Mouse (Mus musculus) intestine, postnatal 0 days (tissue): Measurements from ENCODE around the gene Txnl4b. TPM values are rescaled to one million over a fixed set of nuclear protein-coding genes. Genes with fewer than 3 reads are reported as not detected.

Experiments
- ATAC-seq: fragments of 200-750 bp; cut with Nextera tagmentation; 2 replicates; pipeline ENCODE4 v1.8.0; 2017; ENCODE audit warnings: mild to moderate bottlenecking, moderate TSS enrichment, moderate library complexity
- H3K27ac ChIP-seq: fragments of 300-500 bp; sonication (generic); 2 replicates; pipeline ENCODE4 v1.5.1; 2014; ENCODE audit warnings: mild to moderate bottlenecking, low read depth, low read length, moderate library complexity
- H3K27me3 ChIP-seq: fragments of 300-500 bp; sonication (generic); replicated peaks from 2 replicates; pipeline ENCODE4 v1.6.1; 2014; ENCODE audit warnings: low read length, mixed read lengths; ENCODE audit not compliant: control insufficient read depth, insufficient read depth
- H3K36me3 ChIP-seq: fragments of 300-500 bp; sonication (generic); 2 replicates; pipeline ENCODE4 v1.6.1; 2014; ENCODE audit warnings: mild to moderate bottlenecking, moderate library complexity; ENCODE audit not compliant: control insufficient read depth, insufficient read depth
- H3K4me1 ChIP-seq: fragments of 300-500 bp; sonication (generic); replicated peaks from 2 replicates; pipeline ENCODE4 v1.6.1; 2014; ENCODE audit warnings: antibody characterized with exemption, low read length, mixed read lengths; ENCODE audit not compliant: control insufficient read depth, insufficient read depth
- H3K4me2 ChIP-seq: fragments of 300-500 bp; sonication (generic); replicated peaks from 2 replicates; pipeline ENCODE4 v1.6.1; 2014; ENCODE audit warnings: low read depth, mild to moderate bottlenecking, moderate library complexity
- H3K4me3 ChIP-seq: fragments of 300-500 bp; sonication (generic); 2 replicates; pipeline ENCODE4 v1.5.1; 2014; ENCODE audit warnings: low read depth, low read length
- H3K9ac ChIP-seq: fragments of 300-500 bp; sonication (generic); 2 replicates; pipeline ENCODE4 v1.6.1; 2014; ENCODE audit warnings: mild to moderate bottlenecking, low read depth, low read length
- H3K9me3 ChIP-seq: fragments of 300-500 bp; sonication (generic); 2 replicates; pipeline ENCODE4 v1.6.1; 2016; ENCODE audit warnings: mixed run types; ENCODE audit not compliant: control insufficient read depth
- CTCF ChIP-seq: sonication (generic); IDR thresholded peaks from 2 replicates; pipeline ENCODE4 v1.5.1; 2016; ENCODE audit warnings: low read depth, mild to moderate bottlenecking, control low read depth, antibody characterized with exemption, moderate library complexity
- WGBS: fragments of 180-500 bp; shearing (Covaris S2); extraction: QIAGEN DNeasy Blood & Tissue Kit; methylation state at CpG from one replicate; pipeline ENCODE4 v1.1.7; 2014; 5-methylcytosine and 5-hydroxymethylcytosine counted together
- polyA plus RNA-seq: library from polyadenylated mRNA; unstranded; fragments of >200 nt; fragmentation: Nextera tagmentation; extraction: Ambion mirVana; gene quantifications from 2 replicates; pipeline ENCODE4 v1.2.1, GENCODE M21; 2015

Gene Txnl4b
- polyA plus RNA-seq, 1 experiment from 2014 or later: 17.0 TPM

DNA sequence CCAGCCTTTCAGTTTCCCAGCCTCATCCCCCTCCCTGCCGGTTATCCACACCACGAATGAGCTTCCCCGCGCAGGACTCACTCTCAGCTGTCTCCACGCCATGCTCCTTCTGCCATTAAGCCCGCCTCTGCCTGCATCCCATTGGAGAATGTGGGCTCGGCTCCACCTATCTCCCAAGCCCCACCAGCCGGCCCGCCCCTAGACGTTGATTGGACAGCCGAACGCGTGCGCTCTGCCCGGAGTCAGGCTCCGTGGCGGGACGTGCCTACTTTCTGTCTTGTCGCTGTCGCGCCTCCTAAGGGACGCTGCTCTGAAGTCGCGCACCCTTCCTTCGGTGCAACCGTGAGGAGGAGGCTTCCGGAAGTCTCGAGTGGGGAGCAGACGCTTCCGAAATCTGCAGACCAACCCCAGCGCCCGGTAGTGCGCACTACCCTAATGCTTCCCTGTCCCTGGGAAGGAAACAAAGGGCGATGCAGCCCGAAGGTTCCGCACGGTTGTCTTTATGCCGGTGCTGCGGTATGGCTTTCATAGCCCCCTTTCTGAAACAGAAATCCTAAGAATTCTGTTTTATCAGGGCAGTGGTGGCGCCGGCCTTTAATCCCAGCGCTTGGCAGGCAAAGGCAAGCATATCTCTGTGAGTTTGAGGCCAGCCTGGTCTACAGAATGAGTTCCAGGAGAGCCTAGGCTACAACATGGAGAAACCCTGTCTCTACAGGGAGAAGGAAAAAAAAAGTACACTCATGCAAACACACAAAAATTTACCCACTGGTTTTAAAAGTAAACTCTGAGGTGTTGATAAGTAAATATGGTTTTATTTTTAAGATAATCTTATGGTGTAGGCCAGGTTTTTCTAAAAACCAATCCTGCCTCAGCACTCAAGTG is 42.8 kb downstream of the Txnl4b start, which contains the start of gene Dhodh:
Gene Dhodh, minus strand, starts transcription at position 403 of the 882 bp plus-strand sequence.
- ATAC-seq: peak; percentile 99
- TF ChIP-seq CTCF: peak; percentile 49
- H3K9me3 ChIP-seq: no peaks in the 10 kb centered on the region
- H3K27ac ChIP-seq: peak within 1 kb of the TSS; percentile 97
- under 1% methylated on average over 42 of the region's 42 CpGs for WGBS
- H3K4me2 ChIP-seq: peak within 1 kb of the TSS; percentile 89
- H3K4me1 ChIP-seq: peaks cover 3% of the 10 kb centered on the region; the same call in 1 of the 2 replicates
- H3K9ac ChIP-seq: peak within 1 kb of the TSS; percentile 73
- H3K27me3 ChIP-seq: 0 out of 2 replicates have a peak, but pooled peaks cover 3% of the 10 kb centered on the region
- H3K36me3 ChIP-seq: peaks cover 5% of the 10 kb centered on the region; the same call in 1 of the 2 replicates
- peak within 1 kb of the TSS; percentile 65 for H3K4me3 ChIP-seq

DNA sequence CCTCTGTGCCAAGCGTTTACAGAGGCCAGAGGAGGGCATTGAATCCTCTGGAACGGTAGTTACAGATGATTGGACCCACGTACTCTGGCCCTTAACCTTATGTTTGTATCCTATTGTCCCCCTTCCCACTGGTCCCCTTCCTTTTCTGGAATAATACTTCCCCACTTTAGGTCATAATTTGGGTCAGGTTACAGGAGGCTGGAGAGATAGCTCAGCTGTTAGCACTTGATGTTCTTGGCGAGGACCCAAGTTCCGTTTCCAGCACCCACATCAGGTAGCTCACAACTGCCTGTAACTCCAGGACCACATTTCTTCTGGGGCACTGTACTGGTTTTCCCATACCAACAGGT is 43.4 kb downstream of the Txnl4b start:
- peaks cover 5% of the 10 kb centered on the region; the same call in 1 of the 2 replicates for H3K36me3 ChIP-seq
- no peak for ATAC-seq
- H3K4me1 ChIP-seq: peaks cover 3% of the 10 kb centered on the region; the same call in 1 of the 2 replicates
- no peaks in the 10 kb centered on the region for H3K9me3 ChIP-seq
- 0 out of 2 replicates have a peak, but pooled peaks cover 3% of the 10 kb centered on the region for H3K27me3 ChIP-seq
- H3K27ac ChIP-seq: peak overlapping the region; percentile 97
- TF ChIP-seq CTCF: no peak
- H3K9ac ChIP-seq: peak overlapping the region; percentile 73
- peak overlapping the region; percentile 89 for H3K4me2 ChIP-seq
- 7% methylated on average over 5 of the region's 5 CpGs for WGBS
- peak overlapping the region; percentile 65 for H3K4me3 ChIP-seq

- 50% methylated on average over 27 of the region's 27 CpGs for WGBS
- Histone ChIP-seq H3K36me3 (no peaks in the 10 kb centered on the region), H3K27ac (no peak within 1 kb of the TSS), H3K9ac (no peak within 1 kb of the TSS), H3K4me2 (peak within 1 kb of the TSS; percentile 35; the same call in 1 of the 2 replicates), H3K9me3 (no peaks in the 10 kb centered on the region), H3K4me3 (no peak within 1 kb of the TSS), H3K27me3 (0 out of 2 replicates have a peak, but pooled peaks cover 3% of the 10 kb centered on the region), H3K4me1 (no peaks in the 10 kb centered on the region)
- ATAC-seq: no peak
- peak; percentile 33 for TF ChIP-seq CTCF
These were observed 48.8 kb downstream of the Txnl4b start, which contains the start of gene Pkd1l3 for GRCm38 (mm10) chr8:109614243-109615210. Gene Pkd1l3 (plus strand): TSS chr8:109614517.

GRCm38 (mm10) chr8:109615569-109615968 is 49.9 kb downstream of the Txnl4b start:
- Histone ChIP-seq H3K27ac (no peak overlapping the region), H3K4me1 (no peaks in the 10 kb centered on the region), H3K9me3 (no peaks in the 10 kb centered on the region), H3K36me3 (no peaks in the 10 kb centered on the region), H3K27me3 (0 out of 2 replicates have a peak, but pooled peaks cover 3% of the 10 kb centered on the region), H3K4me2 (no peak overlapping the region), H3K4me3 (no peak overlapping the region), H3K9ac (no peak overlapping the region)
- 86% methylated on average over 3 of the region's 3 CpGs for WGBS
- no peak for TF ChIP-seq CTCF
- no peak for ATAC-seq

Other genes with a start within 250 kb of the Txnl4b start
- gene Pmfbp1, start 71.9 kb upstream of the Txnl4b start, polyA plus RNA-seq: not detected in 2 replicates
- 7.8 and 8.9 TPM in 2 replicates for gene Dhx38, start within 50 bp of the Txnl4b start, polyA plus RNA-seq
- gene Hp, start 13.3 kb downstream of the Txnl4b start, polyA plus RNA-seq: 0.47 and 0.50 TPM in 2 replicates
- 12.5 and 13.5 TPM in 2 replicates for gene Dhodh, start 42.8 kb downstream of the Txnl4b start, polyA plus RNA-seq
- gene Pkd1l3, start 48.6 kb downstream of the Txnl4b start, polyA plus RNA-seq: not detected in 2 replicates
- gene Ist1, start 127.4 kb downstream of the Txnl4b start, polyA plus RNA-seq: 86.9 and 88.1 TPM in 2 replicates
- 6.4 and 6.6 TPM in 2 replicates for gene Zfp821, start 139.7 kb downstream of the Txnl4b start, polyA plus RNA-seq
- 2.4 and 2.6 TPM in 2 replicates for gene Atxn1l, start 171.8 kb downstream of the Txnl4b start, polyA plus RNA-seq
- 27.1 and 28.2 TPM in 2 replicates for gene Ap1g1, start 212.7 kb downstream of the Txnl4b start, polyA plus RNA-seq